Mouse (Mus musculus) bone marrow macrophage, adult 2 months (primary cell): ENCODE measurements around the gene Lrrc52.

Source experiments
- CTCF ChIP-seq: IDR thresholded peaks from 2 replicates; pipeline ENCODE4 v1.5.1; 2012; ENCODE audit warnings: low read depth, mild to moderate bottlenecking, low read length, moderate library complexity
- POLR2A ChIP-seq: IDR thresholded peaks from 2 replicates; pipeline ENCODE4 v1.6.1; 2012; ENCODE audit warnings: mild to moderate bottlenecking, low read depth, low read length, borderline replicate concordance

GRCm38 (mm10) chr1:167482863-167483262 is 16.3 kb upstream of the Lrrc52 start:
- TF ChIP-seq CTCF (no peak), POLR2A (no peak)
